Mouse (Mus musculus) stomach, embryonic 15.5 days (tissue): Measurements from ENCODE around the gene Klf9. TPM values are rescaled to one million over a fixed set of nuclear protein-coding genes. Genes with fewer than 3 reads are reported as not detected.

ENCODE experiments used
- ATAC-seq: fragments of 200-750 bp; cut with Nextera tagmentation; 2 replicates; pipeline ENCODE4 v1.8.0; 2017; ENCODE audit warnings: low read depth, moderate number of reproducible peaks, moderate TSS enrichment; ENCODE audit not compliant: insufficient read depth, low FRiP score
- H3K27ac ChIP-seq: fragments of 300-500 bp; sonication (generic); 2 replicates; pipeline ENCODE4 v1.5.1; 2015; ENCODE audit warnings: mild to moderate bottlenecking, inconsistent platforms
- H3K27me3 ChIP-seq: fragments of 300-500 bp; sonication (generic); replicated peaks from 2 replicates; pipeline ENCODE4 v1.6.1; 2015; ENCODE audit warnings: inconsistent platforms
- H3K36me3 ChIP-seq: fragments of 300-500 bp; sonication (generic); 2 replicates; pipeline ENCODE4 v1.6.1; 2015; ENCODE audit warnings: inconsistent platforms
- H3K4me1 ChIP-seq: fragments of 300-500 bp; sonication (generic); 2 replicates; pipeline ENCODE4 v1.6.1; 2015; ENCODE audit warnings: inconsistent platforms
- H3K4me2 ChIP-seq: fragments of 300-500 bp; sonication (generic); 2 replicates; pipeline ENCODE4 v1.6.1; 2015; ENCODE audit warnings: mild to moderate bottlenecking, inconsistent platforms
- H3K4me3 ChIP-seq: fragments of 300-500 bp; sonication (generic); replicated peaks from 2 replicates; pipeline ENCODE4 v1.5.1; 2015; ENCODE audit warnings: inconsistent platforms
- H3K9ac ChIP-seq: fragments of 300-500 bp; sonication (generic); 2 replicates; pipeline ENCODE4 v1.6.1; 2015; ENCODE audit warnings: inconsistent platforms
- H3K9me3 ChIP-seq: fragments of 300-500 bp; sonication (generic); 2 replicates; pipeline ENCODE4 v1.6.1; 2016; ENCODE audit warnings: inconsistent platforms
- WGBS: fragments of 180-500 bp; shearing (Covaris S2); methylation state at CpG from one replicate; pipeline ENCODE4 v1.1.7; 2015; 5-methylcytosine and 5-hydroxymethylcytosine counted together
- microRNA counts: library from miRNA; unstranded; fragments of <30 nt; microRNA quantifications from one replicate; lab custom pipeline; 2016
- microRNA-seq: library from miRNA; unstranded; fragments of <30 nt; microRNA quantifications from one replicate; pipeline ENCODE4, GENCODE M21; 2016
- polyA plus RNA-seq: library from polyadenylated mRNA; unstranded; fragments of >200 nt; fragmentation: Nextera tagmentation; extraction: Ambion mirVana; gene quantifications from 2 replicates; pipeline ENCODE4 v1.2.1, GENCODE M21; 2015

Klf9 gene
- polyA plus RNA-seq, 1 experiment from 2014 or later: 8.1 TPM

DNA sequence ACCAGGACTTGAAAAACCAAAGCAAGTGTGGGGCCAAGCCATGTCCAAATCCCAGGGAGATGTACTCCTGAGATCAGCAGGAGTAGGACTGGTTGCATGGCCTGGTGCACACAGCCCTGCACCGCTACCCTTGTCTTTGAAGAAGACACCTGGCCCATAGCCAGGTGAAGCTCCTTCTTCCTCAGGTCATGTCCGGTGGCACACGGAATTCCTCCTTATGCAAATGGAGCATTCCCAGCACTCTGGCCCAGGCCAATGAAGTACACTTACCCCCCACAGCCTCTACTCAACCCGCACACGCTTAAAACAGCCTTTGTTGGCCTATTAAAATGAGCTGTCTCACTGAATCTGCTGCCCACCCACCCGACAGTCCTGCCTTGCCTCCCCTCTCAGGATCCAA lies 50.5 kb downstream of the Klf9 start:
- Histone ChIP-seq H3K9ac (no peak overlapping the region), H3K27me3 (no peaks in the 10 kb centered on the region), H3K36me3 (no peaks in the 10 kb centered on the region), H3K27ac (no peak overlapping the region), H3K4me3 (no peak overlapping the region), H3K4me1 (no peaks in the 10 kb centered on the region), H3K9me3 (no peaks in the 10 kb centered on the region), H3K4me2 (no peak overlapping the region)
- ATAC-seq: no peak
- 92% methylated on average over 6 of the region's 6 CpGs for WGBS

DNA sequence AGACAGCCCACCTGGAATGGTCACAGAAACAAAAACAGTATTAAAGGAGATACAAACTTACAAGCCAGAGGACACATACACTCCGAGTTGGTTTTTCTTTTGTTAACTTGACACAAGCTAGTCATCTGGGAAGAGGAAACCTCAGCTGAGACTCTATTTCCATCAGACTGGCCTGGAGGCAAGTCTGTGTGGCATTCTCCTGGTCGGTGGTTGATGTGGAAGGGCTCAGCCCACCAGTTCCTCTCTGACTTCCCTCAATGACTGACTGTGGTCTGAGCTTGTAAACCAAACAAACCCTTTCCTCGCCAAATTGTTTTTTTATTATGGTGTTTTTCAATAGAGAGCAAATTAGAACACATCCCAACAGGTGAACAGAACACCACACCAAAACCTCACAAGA lies 52.0 kb downstream of the Klf9 start:
- no peak overlapping the region for H3K9ac ChIP-seq
- H3K4me3 ChIP-seq: no peak overlapping the region
- H3K27ac ChIP-seq: no peak overlapping the region
- H3K36me3 ChIP-seq: no peaks in the 10 kb centered on the region
- no peaks in the 10 kb centered on the region for H3K4me1 ChIP-seq
- WGBS: 71% methylated on average over 3 of the region's 3 CpGs
- H3K27me3 ChIP-seq: no peaks in the 10 kb centered on the region
- no peaks in the 10 kb centered on the region for H3K9me3 ChIP-seq
- no peak overlapping the region for H3K4me2 ChIP-seq
- no peak for ATAC-seq

DNA sequence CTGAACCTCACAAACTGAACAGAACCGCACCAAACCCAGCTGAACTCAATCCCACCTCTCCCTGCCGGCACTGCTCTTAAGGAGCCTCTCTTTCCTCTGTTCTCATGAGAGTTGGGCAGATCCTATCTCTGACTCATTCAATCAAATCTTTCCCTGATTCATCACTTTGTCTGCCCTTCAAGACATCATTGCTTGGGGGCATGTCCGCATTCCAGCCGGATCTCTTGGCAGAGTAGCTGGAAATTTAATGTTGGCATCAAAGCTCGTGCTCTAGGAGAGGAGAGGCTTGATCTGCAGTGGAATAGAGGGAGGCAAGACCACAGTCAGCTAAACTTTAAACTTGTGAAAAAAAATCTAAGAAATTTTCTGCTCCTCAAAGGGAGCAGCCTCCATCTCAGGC lies 61.1 kb downstream of the Klf9 start:
- H3K36me3 ChIP-seq: peaks cover 19% of the 10 kb centered on the region
- H3K4me1 ChIP-seq: no peaks in the 10 kb centered on the region
- 96% methylated on average over 5 of the region's 5 CpGs for WGBS
- H3K9me3 ChIP-seq: no peaks in the 10 kb centered on the region
- ATAC-seq: no peak
- no peak overlapping the region for H3K9ac ChIP-seq
- no peaks in the 10 kb centered on the region for H3K27me3 ChIP-seq
- no peak overlapping the region for H3K4me3 ChIP-seq
- H3K4me2 ChIP-seq: no peak overlapping the region
- H3K27ac ChIP-seq: no peak overlapping the region

DNA sequence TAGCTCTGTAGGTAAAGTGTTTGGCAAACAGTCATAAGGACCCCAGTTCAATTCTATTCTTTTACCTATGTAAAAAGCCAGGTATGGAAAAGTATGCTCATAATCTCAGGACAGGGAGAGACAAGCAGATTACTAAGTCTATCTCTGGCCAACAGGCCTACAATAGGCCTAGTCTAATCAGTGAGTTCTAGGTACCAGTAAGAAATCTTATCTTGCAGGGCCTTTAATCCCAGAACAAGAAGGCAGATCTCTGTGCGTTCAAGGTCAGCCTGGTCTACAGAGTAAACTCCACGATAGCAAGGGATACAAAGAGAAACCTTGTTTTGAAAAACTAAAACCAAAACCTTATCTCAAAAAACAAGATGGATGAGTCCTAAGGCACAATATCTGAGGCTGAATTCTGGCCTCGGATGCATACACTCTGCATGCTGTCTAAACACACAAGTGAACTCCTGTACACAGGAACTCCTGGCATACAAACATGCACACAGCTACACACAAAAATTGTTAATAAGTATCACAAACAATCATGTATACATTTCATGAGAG lies 62.6 kb downstream of the Klf9 start:
- no peak overlapping the region for H3K4me3 ChIP-seq
- H3K4me1 ChIP-seq: no peaks in the 10 kb centered on the region
- H3K27me3 ChIP-seq: no peaks in the 10 kb centered on the region
- peaks cover 22% of the 10 kb centered on the region for H3K36me3 ChIP-seq
- 78% methylated on average over 3 of the region's 3 CpGs for WGBS
- no peak overlapping the region for H3K9ac ChIP-seq
- ATAC-seq: no peak
- H3K27ac ChIP-seq: no peak overlapping the region
- no peak overlapping the region for H3K4me2 ChIP-seq
- no peaks in the 10 kb centered on the region for H3K9me3 ChIP-seq

DNA sequence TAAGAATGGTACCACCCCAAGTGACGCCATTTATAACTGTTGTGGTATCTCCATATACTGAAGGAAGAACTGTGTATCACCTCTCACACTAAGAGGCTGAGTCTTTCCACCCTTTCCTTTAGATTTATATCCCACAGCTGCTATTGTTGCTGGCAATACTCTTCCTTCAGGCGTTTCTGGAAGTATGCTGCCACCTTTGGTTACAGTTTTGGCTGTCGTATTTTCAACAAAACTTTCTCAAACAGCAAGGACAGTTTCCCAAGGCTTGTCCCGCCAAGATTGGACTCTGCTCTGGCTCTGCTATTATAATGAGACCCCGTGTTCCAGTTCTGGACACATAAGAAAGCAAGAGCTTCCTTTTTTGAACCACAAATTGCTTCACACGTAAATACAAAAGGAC lies 70.3 kb downstream of the Klf9 start:
- WGBS: 81% methylated on average over 6 of the region's 6 CpGs
- Histone ChIP-seq H3K36me3 (peaks cover 16% of the 10 kb centered on the region), H3K9me3 (no peaks in the 10 kb centered on the region), H3K27ac (no peak overlapping the region), H3K4me3 (no peak overlapping the region), H3K4me1 (no peaks in the 10 kb centered on the region), H3K27me3 (no peaks in the 10 kb centered on the region), H3K4me2 (no peak overlapping the region), H3K9ac (no peak overlapping the region)
- ATAC-seq: no peak

DNA sequence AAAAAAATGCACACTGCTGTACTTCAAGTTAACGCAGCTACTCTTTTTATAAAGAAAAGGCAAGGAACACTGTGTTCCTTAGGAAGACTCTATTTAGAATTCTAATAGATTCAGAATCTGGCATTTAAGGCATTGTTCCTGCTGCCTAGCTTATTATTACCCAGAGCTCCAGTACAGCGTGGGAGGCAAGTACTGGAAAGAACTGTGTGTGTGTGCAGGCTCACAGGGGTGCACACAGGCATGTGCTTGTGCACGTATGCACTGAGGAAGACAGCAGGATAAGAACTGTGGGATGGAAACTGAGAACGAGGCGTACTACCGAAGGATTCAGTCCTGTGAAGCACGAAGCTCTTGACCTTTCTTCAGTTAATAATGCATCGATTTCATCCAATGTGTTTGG lies 73.3 kb downstream of the Klf9 start:
- no peak for ATAC-seq
- no peak overlapping the region for H3K9ac ChIP-seq
- WGBS: 95% methylated on average over 8 of the region's 8 CpGs
- H3K36me3 ChIP-seq: peaks cover 13% of the 10 kb centered on the region
- no peaks in the 10 kb centered on the region for H3K4me1 ChIP-seq
- no peak overlapping the region for H3K4me2 ChIP-seq
- no peak overlapping the region for H3K27ac ChIP-seq
- no peak overlapping the region for H3K4me3 ChIP-seq
- no peaks in the 10 kb centered on the region for H3K27me3 ChIP-seq
- no peaks in the 10 kb centered on the region for H3K9me3 ChIP-seq

MicroRNAs encoded within 50 kb of the gene (microRNA counts, 519-probe panel; counts per million panel counts)
- not detected for microRNA mmu-miR-1192 (lab: Ali Mortazavi, UCI)

Small RNA genes lying within 50 kb of the gene (microRNA-seq; reads per million reads assigned to microRNA genes)
- not detected for gene Mir1192

Other genes with a start within 250 kb of the Klf9 start
- gene Smc5, start 132.7 kb downstream of the Klf9 start, polyA plus RNA-seq: 27.4 and 28.9 TPM in 2 replicates